Mouse (Mus musculus) heart, postnatal 4 days (tissue): ENCODE measurements around the gene Nisch. TPM values are rescaled to one million over a fixed set of nuclear protein-coding genes. Genes with fewer than 3 reads are reported as not detected.
A peak's percentile ranks its signal among the peaks of the same experiment; 100 is the strongest.

ENCODE experiments used
- DNase-seq: peaks from one replicate; pipeline ENCODE4 v3.0.0; 2021
- total RNA-seq, 2 experiments: library from RNA; stranded (reverse); gene quantifications; 2 replicates each; pipeline ENCODE4 v1.2.3; 2021

Nisch gene
- total RNA-seq, 2 experiments from 2014 or later: 301 to 310 TPM

DNA sequence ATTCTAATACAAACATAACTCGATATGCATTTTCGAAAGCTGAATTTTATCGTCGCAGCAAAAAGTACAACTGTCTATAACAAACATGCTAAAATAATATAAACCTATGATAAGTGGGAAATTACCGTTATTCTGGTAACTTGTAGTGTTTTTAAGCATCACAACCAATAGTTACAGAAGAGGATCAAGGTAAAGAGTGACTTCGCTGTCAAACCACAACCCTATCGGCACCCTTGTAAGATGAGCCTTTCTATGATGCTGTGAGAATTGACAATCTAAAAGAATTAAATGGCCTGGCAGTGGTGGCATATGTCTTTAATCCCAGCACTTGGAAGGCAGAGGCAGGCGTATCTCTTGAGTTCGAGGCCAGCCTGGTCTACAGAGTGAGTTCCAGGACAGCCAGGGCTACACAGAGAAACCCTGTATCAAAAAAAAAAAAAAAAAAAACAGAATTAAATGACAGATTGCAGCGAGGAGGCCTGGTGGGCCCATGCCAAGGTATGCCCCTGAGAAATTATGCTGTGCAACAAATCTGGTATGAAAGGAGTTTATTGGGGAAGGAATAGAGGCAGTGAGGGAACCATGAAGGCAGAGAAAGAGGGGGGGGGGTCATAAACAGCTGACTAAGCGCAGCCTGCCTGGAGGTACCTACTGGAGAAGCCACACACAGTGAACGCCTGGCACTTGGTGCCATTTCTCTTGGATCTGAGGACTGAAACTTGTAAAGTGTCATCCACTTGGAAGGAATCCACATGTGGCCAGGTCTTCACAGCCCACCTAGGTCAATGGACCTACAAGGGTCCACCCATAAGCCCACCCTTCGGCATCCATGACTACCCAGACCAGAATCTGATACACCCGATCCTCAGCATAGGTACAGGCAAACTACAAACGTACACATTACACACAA lies 87.2 kb downstream of the Nisch start:
- peak; percentile 7 for DNase-seq

- peak; percentile 98 for DNase-seq
These were observed 87.9 kb downstream of the Nisch start, which contains the start of gene Smim4 for GRCm38 (mm10) chr14:31128826-31129219. Smim4 (minus strand) TSS chr14:31128956.

DNA sequence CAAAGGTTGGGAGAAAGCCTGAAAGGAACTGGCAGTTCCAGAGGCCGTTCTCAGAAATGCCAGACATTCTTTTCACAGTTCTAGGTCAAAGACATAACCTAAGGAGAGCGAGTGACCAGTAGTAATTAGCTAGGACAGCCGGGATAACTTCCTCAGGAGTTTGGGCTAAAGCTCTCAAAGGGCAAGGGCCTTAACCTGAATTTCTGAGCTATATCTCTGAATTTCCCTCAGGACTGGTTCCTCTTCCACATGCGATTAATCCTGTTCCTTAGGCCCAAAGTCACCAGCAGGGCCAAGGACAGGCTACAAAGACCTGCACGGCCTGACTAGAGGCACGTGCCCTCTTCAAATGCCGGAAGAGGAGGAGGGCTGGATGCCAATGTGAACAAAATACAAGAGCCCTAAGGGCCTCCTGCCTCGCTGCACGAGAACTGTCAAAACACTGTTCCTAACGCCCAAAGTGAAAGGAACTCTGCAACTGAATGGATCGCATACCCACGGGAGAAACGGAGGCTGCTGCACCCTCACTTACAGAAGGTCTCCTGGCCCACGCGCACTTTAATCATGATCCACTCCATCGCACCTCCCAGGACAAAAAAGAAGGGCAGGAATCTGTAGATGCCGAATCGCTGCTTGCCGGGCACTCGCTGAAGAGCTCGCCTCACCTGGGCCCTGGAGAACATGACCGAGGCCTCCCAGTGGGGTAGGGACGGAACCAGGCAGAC lies 88.5 kb downstream of the Nisch start:
- DNase-seq: peak; percentile 73

DNA sequence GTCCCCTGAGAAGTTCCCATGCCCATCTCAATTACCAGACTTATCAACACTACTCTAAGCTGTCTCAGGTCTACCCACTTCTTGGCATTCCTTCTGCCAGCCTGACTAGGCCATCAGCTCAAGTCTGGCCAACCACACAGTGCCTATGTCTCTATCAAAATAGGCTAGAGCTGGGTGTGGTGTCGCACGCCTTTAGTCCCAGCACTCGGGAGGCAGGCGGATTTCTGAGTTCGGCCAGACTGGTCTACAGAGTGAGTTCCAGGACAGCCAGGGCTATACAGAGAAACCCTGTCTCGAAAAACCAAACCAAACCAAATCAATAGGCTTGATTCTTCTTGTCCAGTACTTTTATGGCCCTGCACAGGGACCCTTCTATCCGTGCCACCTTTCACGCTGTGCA lies 89.9 kb downstream of the Nisch start:
- peak; percentile 3 for DNase-seq

GRCm38 (mm10) chr14:31125106-31126075 lies 91.4 kb downstream of the Nisch start:
- DNase-seq: peak; percentile 10

Other genes starting within 250 kb of the Nisch start
- 10 to 100 TPM; 31.2 to 32.3 TPM for gene Glt8d1, start 215.5 kb downstream of the Nisch start, total RNA-seq
- 100 to 1,000 TPM; 176 to 181 TPM for gene Spcs1, start 215.3 kb downstream of the Nisch start, total RNA-seq
- gene Pbrm1, start 197.8 kb downstream of the Nisch start, total RNA-seq: 100 to 1,000 TPM in 1 of 2 experiments, 10 to 100 TPM in 1; 97.2 to 101 TPM
- 10 to 100 TPM; 37.9 to 41.4 TPM for gene Gnl3, start 197.8 kb downstream of the Nisch start, total RNA-seq
- 10 to 100 TPM; 80.5 to 91.4 TPM for gene Smim4, start 88.0 kb downstream of the Nisch start, total RNA-seq
- gene Nt5dc2, start 85.9 kb downstream of the Nisch start, total RNA-seq: 10 to 100 TPM; 91.8 to 93.8 TPM
- 10 to 100 TPM; 77.1 to 84.3 TPM for gene Stab1, start 48.3 kb downstream of the Nisch start, total RNA-seq
- 1,000 to 10,000 TPM; 5,292 to 5,773 TPM for gene Tnnc1, start 8.6 kb downstream of the Nisch start, total RNA-seq
- 10 to 100 TPM in 1 of 2 experiments, 1 to 10 TPM in 1; 9.2 to 11.4 TPM for gene Sema3g, start 914 bp upstream of the Nisch start, total RNA-seq
- 1 to 10 TPM; 5.5 to 6.4 TPM for gene Phf7, start 34.4 kb upstream of the Nisch start, total RNA-seq
- 10 to 100 TPM; 54.4 to 54.8 TPM for gene Bap1, start 34.5 kb upstream of the Nisch start, total RNA-seq
- gene Dnah1, start 107.0 kb upstream of the Nisch start, total RNA-seq: under 1 TPM; 0.21 to 0.29 TPM
- 10 to 100 TPM; 36.1 to 36.7 TPM for gene Capn7, start 119.7 kb upstream of the Nisch start, total RNA-seq
- gene Sh3bp5, start 219.1 kb upstream of the Nisch start, total RNA-seq: 10 to 100 TPM; 78.7 to 80.1 TPM